Mouse (Mus musculus): ENCODE data around the gene Spsb2.
"Not testable (repeated sequence)": the region's sequence is repeated elsewhere in the genome, so short reads cannot be mapped to it uniquely, and the experiment has no call there.

Gene Spsb2

DNA sequence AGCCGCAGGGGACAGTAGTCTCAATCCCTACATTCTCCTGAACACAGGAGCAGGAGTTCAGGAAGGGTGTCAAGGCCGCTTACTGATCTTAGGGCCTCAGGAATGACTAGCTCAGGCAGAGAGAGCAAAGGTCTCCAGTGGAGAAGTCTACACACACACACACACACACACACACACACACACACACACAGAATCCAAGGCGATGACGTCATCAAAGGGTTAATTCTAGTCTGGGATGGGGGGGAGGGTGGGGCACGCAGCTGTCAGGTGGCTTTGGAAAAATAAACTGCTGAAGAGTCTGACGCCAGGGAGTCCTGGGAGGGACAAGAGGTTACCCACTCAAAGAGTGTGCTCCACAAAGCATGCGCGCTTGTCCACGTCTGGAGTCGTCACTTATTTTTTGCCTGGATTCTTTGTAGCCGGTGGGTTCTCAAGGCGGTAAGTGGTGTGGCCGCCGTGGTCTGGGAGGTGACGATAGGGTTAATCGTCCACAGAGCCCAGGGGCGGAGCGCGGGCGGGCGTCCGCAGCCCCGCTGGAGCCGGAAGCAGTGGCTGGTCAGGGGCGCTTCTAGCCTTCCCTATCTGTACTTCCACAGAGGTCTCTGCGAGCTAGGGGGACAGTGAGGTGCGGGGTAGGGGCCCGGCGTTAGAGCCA is at the start of gene Spsb2:
TSS of gene Spsb2 (plus strand) at position 304 of the 655 bp plus-strand sequence.
- peak; percentile 44 for DNase-seq

DNA sequence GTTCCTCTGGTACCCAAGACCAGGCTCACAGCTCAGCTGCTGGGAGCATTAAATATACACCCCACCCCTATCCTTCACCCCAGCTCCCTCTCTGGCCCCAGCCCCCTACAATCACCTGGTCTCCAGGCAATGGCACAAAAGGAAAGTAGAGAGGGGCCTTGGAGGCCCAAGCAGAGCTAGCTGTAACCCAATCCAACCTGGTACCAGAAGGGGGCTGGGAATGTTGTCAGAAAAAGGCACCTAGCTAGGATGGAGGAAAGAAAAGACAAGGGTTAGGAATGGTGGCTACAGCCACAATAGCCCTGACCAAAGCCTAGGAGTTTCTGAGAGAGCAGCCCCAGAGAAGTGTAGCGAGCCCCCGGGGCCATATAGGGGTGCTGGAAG is 49.6 kb upstream of the Spsb2 start:
- DNase-seq: no peak

DNA sequence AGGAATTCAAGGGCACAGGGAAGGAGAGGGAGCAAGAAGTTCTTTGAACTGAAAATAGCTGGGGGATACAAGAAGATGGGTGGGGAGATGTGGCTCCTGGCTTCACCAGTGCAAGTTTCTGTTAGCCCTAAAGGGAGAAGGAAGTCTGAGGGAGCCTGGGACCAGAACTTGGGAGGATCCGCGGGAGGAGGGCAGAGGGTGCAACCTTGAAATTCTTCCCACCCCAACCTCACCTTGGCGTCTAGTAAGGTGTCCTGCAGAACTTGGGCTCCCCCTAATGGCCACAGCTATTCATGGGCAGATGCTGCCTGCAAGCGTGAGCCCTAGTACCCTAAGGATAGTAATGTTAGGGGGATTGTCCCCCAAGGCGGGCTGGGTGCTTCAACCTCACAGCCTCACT is 49.2 kb upstream of the Spsb2 start:
- DNase-seq: peak; percentile 93

DNA sequence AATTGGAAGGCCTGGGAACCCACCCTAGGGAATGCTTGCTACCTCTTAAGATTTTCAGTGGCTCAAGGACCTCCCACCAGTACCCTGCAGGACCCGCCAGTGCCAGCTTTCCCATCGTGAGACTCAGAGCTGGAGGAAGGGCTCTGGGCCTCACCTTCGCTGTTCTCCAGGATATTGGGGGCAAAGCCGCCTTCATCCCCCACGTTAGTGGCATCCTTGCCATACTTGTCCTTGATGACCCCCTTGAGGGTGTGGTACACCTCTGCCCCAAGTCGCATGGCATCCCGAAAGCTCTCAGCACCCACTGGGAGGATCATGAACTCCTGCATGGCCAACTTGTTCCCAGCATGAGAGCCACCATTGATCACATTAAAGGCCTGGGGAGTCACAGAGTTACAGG is 42.5 kb upstream of the Spsb2 start:
- no peak for DNase-seq

DNA sequence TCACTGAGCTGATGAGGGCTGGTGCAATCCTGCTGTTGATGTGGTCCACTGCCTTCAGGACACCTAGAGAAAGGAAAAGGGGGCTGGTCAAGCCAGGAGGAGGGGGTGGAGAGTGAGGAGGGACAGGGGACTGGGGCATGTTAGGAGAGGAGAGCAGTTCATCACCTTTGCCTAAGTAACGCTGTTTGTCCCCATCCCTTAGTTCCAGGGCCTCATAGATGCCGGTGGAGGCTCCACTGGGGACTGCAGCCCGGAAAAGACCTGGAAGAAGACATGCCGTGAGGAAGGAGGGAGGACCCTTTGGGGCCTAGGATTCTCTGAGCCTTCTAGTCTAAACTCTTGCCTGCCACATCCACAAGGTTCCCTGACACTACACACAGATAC is 40.9 kb upstream of the Spsb2 start:
- DNase-seq: no peak

DNA sequence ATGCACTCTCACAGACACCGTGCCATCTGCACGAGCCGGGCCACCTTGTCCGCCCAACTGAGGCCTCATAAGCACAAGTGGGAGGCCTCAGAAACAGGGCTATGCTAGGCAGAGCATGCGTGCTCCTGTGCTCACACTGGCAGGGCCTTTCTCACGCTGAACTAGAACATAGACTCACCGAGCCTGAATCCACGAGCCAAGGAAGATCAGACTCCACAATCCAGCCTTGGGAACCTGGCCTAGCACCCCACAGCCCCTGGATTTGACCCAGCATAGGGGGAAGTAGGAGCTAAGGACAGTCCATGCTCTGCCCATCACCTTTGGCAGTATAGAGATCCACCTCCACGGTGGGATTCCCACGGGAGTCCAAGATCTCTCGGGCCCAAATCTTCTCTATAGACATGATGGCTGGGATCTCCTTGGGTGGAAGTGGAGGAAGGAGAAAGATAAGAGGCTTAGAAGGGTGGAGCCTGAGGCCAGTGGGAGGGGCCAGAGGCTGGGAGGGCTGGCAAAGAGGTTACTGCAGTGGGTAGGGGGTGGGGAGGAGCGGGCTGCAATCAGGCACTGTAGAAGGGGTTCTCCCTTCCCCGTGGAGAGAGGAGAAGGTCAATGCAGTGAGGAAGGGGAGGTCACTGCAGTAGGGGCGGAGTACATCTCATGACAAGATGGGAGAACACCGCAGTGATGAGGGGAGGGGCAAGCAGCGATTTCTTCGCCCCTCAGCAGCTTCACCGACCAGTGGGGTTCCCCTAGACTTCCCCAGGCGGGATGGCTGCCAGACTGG is 40.3 kb upstream of the Spsb2 start:
- DNase-seq: no peak

DNA sequence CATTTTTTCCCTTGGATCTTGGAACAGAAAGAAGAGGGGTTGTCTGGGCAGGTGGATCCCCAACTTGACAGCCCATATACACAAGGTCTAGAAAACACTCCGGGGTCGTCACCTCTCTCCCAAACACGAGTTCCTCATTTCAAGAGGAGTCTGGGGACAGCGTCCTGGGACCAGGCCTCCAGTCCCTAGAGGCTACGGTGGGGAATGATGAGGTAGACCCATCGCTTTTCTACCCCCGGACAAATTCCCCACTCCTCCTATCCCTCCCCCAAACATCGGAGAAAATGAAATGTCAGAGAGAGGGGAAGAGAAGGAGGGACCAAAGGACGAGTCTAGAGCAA is 39.8 kb upstream of the Spsb2 start:
- peak in 1 of 2 experiments; percentile 26 for DNase-seq

DNA sequence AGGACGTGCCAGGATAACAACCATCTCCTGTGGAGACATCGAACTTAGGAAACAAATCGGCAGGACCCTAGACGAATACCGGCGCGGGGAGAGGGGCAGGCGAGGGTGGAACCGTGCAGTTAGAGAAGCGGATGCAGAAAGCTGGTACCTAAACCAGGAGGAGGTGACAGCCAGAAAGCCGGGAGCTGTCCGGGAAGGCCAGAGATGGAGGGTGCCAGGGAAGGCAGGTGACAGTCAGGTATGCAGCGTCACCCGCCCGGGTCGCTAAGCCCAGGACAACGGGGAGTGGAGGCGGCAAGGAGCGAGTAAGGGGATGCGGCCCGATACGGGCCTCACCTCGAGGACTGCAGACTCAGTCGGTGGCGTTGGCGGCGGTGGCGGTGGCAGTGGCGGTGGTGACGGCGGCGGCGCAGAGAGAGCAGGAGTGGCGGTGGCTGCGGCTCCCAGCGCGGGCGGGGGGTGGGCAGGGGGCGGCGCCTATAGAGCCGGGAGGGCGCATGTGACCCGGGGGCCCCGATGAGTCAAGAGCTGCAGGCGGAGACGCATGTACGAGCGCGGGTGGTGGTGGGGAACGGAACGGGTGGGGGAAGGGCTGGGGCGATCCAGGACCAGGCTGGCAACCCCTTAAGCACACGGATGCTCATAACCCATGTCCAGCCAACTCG is 39.2 kb upstream of the Spsb2 start, which contains the start of gene Eno2:
TSS of gene Eno2 (minus strand) at position 573 of the 665 bp plus-strand sequence.
- peak; percentile 66 to 69 for DNase-seq

DNA sequence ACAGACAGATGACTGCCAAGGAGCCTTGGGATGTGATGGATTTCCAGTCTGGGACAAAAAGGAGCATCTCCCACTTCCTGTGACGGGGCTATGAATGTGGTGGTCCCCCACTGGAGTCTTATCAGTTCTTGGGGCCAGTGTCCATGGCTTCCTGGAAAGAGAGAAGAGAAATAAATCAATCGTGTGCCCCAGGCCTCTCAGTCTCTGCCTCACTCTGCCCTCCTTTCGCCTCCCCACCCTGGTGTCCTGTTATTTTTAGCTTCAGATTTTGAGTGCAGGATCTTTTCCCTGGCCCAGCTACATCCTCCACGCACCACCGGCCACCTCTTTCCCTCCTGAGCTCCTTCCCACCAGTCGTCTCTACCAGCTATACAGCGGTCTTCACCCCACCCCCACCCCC is 38.4 kb upstream of the Spsb2 start:
- DNase-seq: no peak

DNA sequence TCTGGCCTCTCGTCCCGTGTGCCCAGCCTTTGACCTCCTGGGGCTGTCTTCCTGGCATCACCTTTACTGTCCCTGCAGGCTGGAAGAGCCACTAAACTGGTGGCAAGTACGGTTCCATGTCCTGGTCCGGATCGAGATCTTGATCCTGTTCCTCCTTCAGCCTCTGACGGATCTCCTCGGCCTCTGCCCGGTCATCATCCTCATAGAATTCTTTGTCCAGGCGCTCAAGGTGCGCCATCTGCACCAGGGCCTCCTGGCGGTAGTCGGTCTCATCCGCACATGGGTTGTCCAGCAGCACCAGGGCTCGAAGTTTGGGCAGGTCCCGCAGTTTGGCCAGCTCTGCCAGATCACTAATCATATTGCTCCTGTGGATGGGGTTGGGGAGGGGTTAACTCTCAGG is 38.0 kb upstream of the Spsb2 start:
- no peak for DNase-seq

DNA sequence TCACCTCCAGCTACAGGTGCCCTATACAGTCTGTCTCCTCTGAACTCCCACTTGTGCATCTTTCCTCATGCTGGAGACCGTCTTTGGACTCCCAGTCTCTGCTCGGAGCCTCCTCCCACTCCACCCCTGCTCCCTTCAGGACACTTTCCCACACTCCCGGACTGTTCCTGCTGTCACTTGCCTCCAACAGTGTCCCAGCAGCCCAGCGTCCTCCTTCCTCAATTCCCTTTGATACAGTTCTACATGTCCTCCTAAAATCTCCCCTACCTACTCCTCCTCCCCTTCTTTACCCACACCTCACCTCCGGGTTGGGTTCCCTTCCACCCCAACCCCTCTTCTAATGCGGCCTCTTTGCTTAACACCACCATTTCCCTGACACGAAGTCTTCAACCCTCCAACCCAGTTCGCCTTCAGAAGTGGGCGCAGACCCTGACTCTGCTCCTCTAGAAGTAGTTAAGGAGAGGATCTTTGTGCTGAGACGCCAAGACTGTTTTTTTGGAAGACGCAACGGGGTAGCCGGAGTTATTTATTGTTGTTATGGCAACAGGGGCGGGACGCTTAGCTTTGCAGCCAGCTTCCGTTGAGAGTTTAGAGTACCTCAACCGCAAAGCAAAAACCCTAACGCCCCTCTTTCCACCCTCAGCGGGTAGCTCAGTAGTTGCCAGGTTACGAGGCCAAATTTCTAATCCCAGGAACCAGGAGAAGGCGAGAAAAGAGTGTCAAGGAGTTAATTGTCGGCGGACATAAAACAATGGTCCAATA is 29.1 kb upstream of the Spsb2 start, which contains the start of gene Lrrc23:
TSS of gene Lrrc23 (minus strand) at position 506 of the 762 bp plus-strand sequence.
- peak; percentile 77 to 78 for DNase-seq

DNA sequence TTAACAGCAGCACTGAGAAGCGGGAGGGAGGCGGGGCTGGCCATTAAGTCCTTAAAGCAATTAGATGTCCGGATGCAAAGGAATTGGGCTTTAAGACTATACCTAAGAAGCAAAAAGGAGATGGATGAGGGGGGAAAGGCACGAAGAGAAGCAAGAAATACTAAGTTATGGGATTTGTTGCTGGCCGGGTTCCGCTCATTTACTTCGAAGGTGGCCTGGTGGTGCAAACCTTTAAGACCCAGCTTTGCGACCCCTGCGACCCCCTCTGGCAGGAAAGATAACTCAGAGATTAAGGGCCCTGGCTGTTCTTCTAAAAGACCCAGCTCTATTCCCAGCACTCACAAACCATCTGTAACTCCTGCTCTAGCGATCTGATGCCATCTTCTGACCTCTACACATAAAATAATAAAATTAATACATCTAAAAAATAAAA is 28.5 kb upstream of the Spsb2 start:
- no peak for DNase-seq

DNA sequence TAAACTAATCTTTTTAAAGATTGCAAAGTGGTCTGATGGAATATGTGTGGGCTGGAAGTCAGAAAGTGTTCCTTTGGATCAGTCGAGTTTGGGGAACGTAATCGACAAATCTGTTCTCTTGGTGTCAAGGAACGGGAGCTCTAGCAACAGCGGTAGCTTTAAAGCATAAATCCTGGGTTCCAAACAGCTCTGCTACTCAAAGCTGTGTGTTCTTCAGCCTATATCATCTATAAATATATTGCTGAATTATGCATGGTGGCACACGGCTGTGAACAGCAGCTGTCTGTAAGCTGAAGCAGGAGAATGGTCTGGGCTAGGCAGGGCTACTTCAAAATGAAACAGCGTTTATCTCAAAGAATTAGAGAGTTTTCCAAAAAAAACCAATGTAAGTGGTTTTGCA is 27.5 kb upstream of the Spsb2 start:
- DNase-seq: no peak

DNA sequence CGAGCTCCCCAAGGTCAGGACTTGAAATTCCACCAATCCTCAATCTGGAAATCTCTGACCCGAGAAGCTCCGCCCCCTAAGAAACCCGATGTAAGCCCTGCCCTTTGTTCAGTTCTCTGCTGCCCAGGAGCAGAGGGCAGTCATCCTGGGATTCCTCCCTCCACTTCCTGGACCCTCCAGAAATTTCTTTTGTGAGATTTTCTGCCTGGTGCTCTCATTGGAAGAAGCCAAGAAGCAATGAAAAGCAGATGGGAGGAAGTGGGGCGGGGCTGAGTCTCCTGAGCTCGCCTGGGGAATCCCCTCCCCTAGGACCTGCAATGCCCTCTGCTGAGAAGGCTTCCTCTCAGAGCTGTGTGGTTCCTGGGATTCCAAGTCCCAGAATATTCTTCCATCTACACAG is 26.0 kb upstream of the Spsb2 start:
- peak; percentile 71 to 72 for DNase-seq

DNA sequence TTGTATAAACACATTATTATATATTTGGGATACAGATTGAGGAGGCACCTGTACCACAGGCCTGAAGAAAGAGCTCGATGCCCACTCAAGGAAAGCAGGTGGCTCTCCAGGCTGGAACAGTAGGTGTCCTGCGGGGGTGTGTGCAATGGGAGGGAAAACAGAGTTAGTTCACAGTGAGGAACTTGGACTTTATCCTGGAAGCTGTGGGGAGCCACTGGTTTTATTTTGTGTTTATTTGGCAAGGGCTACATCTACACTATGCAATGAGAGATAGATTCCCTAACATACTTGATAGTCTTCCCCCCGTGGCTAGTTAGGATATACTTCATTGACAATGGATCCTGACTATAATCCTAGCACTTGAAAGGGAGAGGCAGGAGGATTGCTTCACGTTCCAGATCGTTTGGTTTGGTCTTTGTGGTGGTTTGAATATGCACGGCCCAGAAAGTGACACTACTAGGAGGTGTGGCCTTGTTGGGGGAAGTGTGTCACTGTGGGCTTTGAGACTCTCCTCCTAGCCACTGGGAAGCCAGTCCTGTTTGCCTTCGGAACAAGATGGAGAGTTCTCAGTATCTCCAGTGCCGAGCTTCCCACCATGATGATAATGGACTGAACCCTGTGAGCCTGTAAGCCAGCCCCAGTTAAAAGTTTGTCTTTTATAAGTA is 21.6 kb upstream of the Spsb2 start:
- DNase-seq: no peak

DNA sequence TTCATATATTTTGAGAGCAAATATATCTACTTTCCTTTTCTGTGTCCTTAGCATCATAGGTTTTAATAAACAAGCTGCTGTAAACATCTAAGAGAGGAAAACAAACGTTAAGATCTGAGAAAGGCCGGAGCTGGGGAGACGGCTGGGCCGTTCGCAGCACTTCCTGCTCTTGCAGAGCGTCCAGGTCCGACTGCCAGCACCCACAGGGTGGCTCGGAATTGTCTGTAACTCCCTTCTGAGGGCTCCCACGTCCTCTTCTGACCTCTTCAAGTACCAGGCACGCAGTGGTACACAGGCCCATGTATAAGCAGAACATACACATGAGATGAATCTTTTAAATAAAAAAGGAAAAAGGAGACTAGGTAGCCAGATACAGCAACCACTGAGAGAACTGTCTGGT is 20.7 kb upstream of the Spsb2 start:
- no peak for DNase-seq

DNA sequence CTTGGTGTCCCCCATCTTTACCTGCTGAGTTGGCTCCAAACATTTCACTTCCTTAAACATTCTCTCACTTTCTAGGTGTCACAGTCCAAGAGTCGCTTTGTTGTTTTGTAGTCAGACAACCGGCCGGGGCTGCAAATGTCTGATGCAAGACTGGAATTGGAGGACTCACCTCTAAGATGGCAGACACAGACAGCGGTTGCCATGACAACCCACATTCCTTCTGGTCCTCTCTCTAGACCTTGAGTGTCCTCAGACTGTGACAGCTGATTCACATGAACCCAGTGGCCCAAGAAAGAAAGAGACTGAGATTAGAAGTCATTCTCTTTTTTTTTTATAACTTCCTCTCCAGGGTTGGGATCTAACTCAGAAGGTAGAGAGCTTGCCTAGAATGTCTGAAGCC is 18.9 kb upstream of the Spsb2 start:
- DNase-seq: no peak

DNA sequence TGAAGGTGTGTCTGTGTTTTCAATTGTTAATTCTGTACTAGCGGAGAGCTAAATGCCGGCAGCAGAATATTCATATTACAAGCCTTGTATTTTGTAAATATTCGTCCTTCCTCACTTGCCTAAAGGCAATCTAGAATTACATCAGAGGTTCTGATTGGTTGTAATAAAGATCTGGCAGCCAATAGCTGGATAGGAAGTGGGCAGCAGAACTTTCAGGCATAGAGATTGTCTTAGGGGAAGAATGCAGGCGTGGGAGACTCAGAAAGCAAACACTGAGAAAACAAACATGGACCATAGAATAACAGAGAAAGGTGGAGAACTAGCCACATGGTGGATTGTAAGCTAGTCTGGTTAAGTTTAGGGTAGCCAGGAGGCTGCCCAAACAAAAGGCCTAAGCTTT is 18.3 kb upstream of the Spsb2 start:
- no peak for DNase-seq

DNA sequence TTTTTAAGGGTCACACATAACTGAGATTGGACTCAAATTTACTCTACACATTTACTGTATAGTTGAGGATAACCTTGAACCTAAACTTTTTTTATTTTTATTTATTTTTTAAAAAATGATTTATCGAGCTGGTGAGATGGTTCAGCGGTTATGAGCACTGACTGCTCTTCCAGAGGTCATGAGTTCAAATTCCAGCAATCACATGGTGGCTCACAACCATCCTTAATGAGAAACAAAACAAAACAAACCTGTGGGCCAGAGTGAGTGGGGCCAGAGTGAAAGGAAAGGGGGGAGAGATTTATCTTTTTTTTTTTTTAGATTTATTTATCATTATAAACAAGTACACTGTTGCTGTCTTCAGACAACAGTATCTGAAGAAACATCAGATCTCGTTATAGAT is 16.6 kb upstream of the Spsb2 start:
- DNase-seq: no peak

DNA sequence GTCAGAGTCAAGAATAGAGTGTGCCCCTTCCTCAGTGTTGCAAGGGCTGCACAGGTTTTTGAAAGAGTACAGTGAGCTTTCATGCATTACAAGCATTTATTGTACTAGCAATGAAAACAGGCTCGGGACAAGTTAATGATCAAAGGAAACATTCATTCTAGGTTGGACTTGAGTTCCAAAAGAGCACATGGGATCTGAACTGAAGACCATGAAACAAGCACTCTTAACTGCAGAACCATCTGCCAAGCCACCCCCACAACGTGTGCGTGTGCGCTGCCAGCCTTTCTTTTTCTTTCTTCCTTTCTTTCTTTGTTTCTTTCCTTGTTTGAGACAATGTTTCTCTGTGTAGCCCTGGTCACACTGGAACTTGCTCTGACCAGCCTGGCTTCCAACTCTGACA is 12.7 kb upstream of the Spsb2 start:
- DNase-seq: no peak

DNA sequence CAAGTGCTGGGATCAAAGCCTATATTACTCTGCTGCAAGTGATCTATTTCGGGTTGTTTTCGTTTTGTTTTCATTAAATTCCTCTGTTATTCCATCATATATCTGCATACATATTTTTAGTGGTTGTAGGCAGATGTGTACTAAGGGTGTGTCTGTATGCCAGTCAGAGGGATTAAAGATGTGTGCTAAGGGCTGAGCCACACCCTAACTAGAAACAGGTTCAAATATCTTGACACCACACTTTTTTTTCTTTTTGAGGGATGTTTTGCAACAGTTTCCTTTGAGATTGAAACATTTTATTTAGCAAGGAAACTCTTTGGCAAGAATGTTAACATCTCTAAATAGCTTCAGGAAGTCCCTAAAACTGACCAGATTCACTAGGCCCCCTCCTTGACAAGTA is 12.3 kb upstream of the Spsb2 start:
- DNase-seq: no peak

DNA sequence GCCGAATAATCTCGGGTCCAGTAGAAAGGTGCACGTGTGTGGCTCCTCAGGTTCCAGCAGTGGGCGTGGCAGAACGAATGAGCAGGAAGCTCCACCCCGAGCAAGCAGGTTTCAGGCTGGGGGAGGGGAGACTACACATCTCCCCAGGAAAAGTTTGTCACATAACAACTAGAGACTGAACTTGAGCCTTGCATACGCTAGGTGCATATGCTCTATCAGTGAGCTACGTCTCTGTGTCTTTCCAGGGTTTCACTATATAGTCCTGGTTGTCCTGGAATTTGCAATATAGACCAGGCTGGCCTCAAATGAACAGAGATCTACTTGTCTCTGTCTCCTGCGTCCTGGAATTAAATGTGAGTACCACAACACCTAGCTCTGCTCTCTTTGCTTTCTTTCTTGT is 6.1 kb upstream of the Spsb2 start:
- not testable (repeated sequence) for DNase-seq

DNA sequence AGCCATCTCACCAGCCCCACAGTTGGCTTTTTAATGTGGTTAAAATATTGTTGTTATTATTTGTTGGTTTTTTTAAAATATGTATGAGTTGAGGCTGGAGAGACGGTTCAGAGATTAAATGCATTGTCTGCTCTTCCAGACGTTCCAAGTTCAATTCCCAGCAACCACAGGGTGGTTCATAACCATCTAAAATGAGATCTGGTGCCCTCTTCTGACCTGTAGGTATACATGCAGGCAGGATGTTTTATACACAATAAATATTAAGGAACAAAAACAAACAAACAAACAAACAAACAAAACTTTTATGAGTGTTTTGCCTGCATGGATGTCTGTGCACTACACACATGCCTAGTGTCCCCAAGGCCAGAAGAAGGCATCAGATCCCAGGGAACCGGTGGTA is 5.4 kb upstream of the Spsb2 start:
- no peak for DNase-seq
